Mouse (Mus musculus) embryonic facial prominence, embryonic 12.5 days (tissue): ENCODE data around the gene Cradd. TPM values are rescaled to one million over a fixed set of nuclear protein-coding genes. Genes with fewer than 3 reads are reported as not detected.

ENCODE experiments used
- ATAC-seq: fragments of 200-750 bp; cut with Nextera tagmentation; 2 replicates; pipeline ENCODE4 v1.8.0; 2017; ENCODE audit not compliant: insufficient number of reproducible peaks, insufficient read depth, low FRiP score, low TSS enrichment
- H3K27ac ChIP-seq: fragments of 300-500 bp; sonication (generic); 2 replicates; pipeline ENCODE4 v1.5.1; 2016; ENCODE audit warnings: mild to moderate bottlenecking
- H3K27me3 ChIP-seq: fragments of 300-500 bp; sonication (generic); 2 replicates; pipeline ENCODE4 v1.6.1; 2016; ENCODE audit warnings: mild to moderate bottlenecking, moderate library complexity
- H3K36me3 ChIP-seq: fragments of 300-500 bp; sonication (generic); 2 replicates; pipeline ENCODE4 v1.6.1; 2016; ENCODE audit warnings: mild to moderate bottlenecking
- H3K4me1 ChIP-seq: fragments of 300-500 bp; sonication (generic); 2 replicates; pipeline ENCODE4 v1.6.1; 2016
- H3K4me2 ChIP-seq: fragments of 300-500 bp; sonication (generic); replicated peaks from 2 replicates; pipeline ENCODE4 v1.6.1; 2016; ENCODE audit warnings: mild to moderate bottlenecking, moderate library complexity
- H3K4me3 ChIP-seq: fragments of 300-500 bp; sonication (generic); 2 replicates; pipeline ENCODE4 v1.5.1; 2016; ENCODE audit warnings: mild to moderate bottlenecking
- H3K9ac ChIP-seq: fragments of 300-500 bp; sonication (generic); 2 replicates; pipeline ENCODE4 v1.6.1; 2016; ENCODE audit warnings: mild to moderate bottlenecking, moderate library complexity
- H3K9me3 ChIP-seq: fragments of 300-500 bp; sonication (generic); 2 replicates; pipeline ENCODE4 v1.6.1; 2016; ENCODE audit warnings: mild to moderate bottlenecking, moderate library complexity
- WGBS: fragments of 180-500 bp; shearing (Covaris S2); methylation state at CpG from one replicate; pipeline ENCODE4 v1.1.7; 2016; 5-methylcytosine and 5-hydroxymethylcytosine counted together
- polyA plus RNA-seq: library from polyadenylated mRNA; unstranded; fragments of >200 nt; fragmentation: Nextera tagmentation; extraction: Ambion mirVana; gene quantifications from 2 replicates; pipeline ENCODE4 v1.2.1, GENCODE M21; 2016

Gene Cradd
- polyA plus RNA-seq, 1 experiment from 2014 or later: 14.1 TPM

DNA sequence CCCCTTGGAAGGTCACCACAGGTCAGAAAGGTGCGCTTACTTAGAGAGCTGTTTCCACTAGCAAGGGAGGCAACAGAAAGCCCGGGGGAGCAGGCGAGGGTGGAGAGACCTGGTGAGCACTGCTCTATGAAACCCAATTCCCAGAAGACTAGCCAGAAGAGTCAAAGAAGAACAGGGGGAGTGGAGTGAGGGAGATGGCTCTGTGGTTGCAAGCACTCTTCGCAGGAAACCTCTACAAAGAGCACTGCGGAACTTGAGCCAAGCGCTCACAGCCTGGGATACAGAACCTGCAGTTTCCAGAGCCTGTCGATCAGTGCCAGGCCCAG, 24.2 kb downstream of the Cradd start:
- Histone ChIP-seq H3K9ac (no peak overlapping the region), H3K4me2 (no peak overlapping the region), H3K4me3 (no peak overlapping the region), H3K27me3 (no peaks in the 10 kb centered on the region), H3K4me1 (peaks cover 22% of the 10 kb centered on the region), H3K9me3 (no peaks in the 10 kb centered on the region), H3K36me3 (no peaks in the 10 kb centered on the region), H3K27ac (no peak overlapping the region)
- WGBS: 71% methylated on average over 7 of the region's 7 CpGs
- no peak for ATAC-seq

- Histone ChIP-seq H3K9me3 (no peaks in the 10 kb centered on the region), H3K27me3 (no peaks in the 10 kb centered on the region), H3K4me3 (no peak overlapping the region), H3K4me2 (no peak overlapping the region), H3K4me1 (peaks cover 19% of the 10 kb centered on the region), H3K9ac (no peak overlapping the region), H3K27ac (no peak overlapping the region), H3K36me3 (no peaks in the 10 kb centered on the region)
- no peak for ATAC-seq
- WGBS: 79% methylated on average over 18 of the region's 18 CpGs
Observed at GRCm38 (mm10) chr10:95299010-95299807, 24.7 kb downstream of the Cradd start.

GRCm38 (mm10) chr10:95298504-95298903, 25.4 kb downstream of the Cradd start:
- no peak overlapping the region for H3K4me2 ChIP-seq
- no peak overlapping the region for H3K9ac ChIP-seq
- 83% methylated on average over 6 of the region's 6 CpGs for WGBS
- no peak overlapping the region for H3K4me3 ChIP-seq
- H3K27me3 ChIP-seq: no peaks in the 10 kb centered on the region
- ATAC-seq: no peak
- peaks cover 16% of the 10 kb centered on the region for H3K4me1 ChIP-seq
- H3K9me3 ChIP-seq: no peaks in the 10 kb centered on the region
- no peaks in the 10 kb centered on the region for H3K36me3 ChIP-seq
- no peak overlapping the region for H3K27ac ChIP-seq

DNA sequence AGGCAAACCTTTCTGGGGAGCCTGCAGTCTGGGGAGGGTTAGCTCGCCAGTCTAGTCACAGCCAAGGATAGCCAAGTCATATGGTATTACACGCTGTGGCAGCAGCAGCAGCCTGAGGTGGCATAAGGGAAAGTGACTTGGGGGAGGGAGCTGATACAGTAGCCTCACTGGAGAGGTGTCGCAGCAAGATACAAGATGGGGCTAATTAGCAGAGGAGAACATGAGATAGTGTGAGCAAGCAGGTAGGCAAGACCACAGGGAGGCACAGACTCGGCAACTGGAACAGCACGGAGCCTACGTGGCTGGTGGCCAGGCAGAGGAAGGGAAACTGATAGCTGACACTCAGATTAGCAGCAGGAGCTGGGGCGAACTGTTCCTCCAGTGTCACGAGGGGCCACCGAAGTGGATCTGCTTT, 26.2 kb downstream of the Cradd start:
- Histone ChIP-seq H3K27ac (no peak overlapping the region), H3K9me3 (no peaks in the 10 kb centered on the region), H3K4me1 (peaks cover 16% of the 10 kb centered on the region), H3K36me3 (no peaks in the 10 kb centered on the region), H3K4me2 (no peak overlapping the region), H3K27me3 (no peaks in the 10 kb centered on the region), H3K9ac (no peak overlapping the region), H3K4me3 (no peak overlapping the region)
- ATAC-seq: no peak
- 56% methylated on average over 9 of the region's 9 CpGs for WGBS

- Histone ChIP-seq H3K9me3 (no peaks in the 10 kb centered on the region), H3K9ac (no peak overlapping the region), H3K4me1 (peaks cover 16% of the 10 kb centered on the region), H3K4me3 (no peak overlapping the region), H3K36me3 (no peaks in the 10 kb centered on the region), H3K27me3 (no peaks in the 10 kb centered on the region), H3K4me2 (no peak overlapping the region), H3K27ac (no peak overlapping the region)
- no peak for ATAC-seq
- 67% methylated on average over 11 of the region's 11 CpGs for WGBS
Observed at GRCm38 (mm10) chr10:95297024-95297423, 26.9 kb downstream of the Cradd start.

- ATAC-seq: no peak
- H3K27me3 ChIP-seq: no peaks in the 10 kb centered on the region
- WGBS: 92% methylated on average over 8 of the region's 8 CpGs
Observed at GRCm38 (mm10) chr10:95293261-95293660, 30.7 kb downstream of the Cradd start.

GRCm38 (mm10) chr10:95292269-95292668, 31.7 kb downstream of the Cradd start:
- Histone ChIP-seq H3K4me2 (no peak overlapping the region), H3K4me1 (peaks cover 8% of the 10 kb centered on the region), H3K4me3 (no peak overlapping the region), H3K27ac (no peak overlapping the region), H3K27me3 (no peaks in the 10 kb centered on the region), H3K9me3 (no peaks in the 10 kb centered on the region), H3K36me3 (no peaks in the 10 kb centered on the region), H3K9ac (no peak overlapping the region)
- ATAC-seq: no peak
- WGBS: 91% methylated on average over 5 of the region's 5 CpGs

More at GRCm38 (mm10) chr10:95293261-95293660, 30.7 kb downstream of the Cradd start:
- Histone ChIP-seq H3K4me3 (no peak overlapping the region), H3K27ac (no peak overlapping the region), H3K9ac (no peak overlapping the region), H3K9me3 (no peaks in the 10 kb centered on the region), H3K36me3 (no peaks in the 10 kb centered on the region), H3K4me2 (no peak overlapping the region), H3K4me1 (peaks cover 16% of the 10 kb centered on the region)

DNA sequence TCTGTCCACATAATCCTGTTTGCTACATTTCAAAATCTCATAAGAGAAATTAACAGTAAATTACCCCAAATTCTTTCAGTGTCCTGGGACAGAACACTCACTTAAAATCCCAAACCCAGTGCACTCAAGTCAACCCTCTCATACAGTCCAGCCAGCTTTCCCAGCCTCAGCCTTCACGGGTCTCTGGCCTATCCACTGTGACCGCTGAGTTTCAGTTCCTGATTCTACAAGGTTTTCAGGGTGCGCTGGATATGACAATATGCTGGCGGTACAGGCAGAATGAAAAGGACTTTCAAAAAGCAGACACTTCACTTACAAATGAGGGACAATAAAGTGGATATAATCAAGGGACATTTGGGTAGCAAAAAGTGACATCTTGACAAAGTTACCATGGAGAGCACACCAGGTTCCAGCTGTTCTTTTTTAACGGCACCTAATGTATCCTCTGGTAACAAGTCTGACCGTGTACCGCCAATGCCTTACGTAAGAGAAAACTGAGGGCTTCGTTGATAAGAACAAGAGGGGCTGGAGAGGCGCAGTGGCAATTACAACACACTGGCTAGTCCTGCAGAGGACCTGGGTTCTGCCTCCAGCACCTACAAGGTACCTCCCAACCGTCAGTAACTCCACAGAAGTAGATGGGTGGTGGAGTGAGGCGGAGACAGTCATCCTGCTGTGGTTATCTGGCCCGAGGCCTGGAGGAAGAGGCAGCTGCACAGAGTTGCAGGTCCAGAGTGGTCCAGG, 32.6 kb downstream of the Cradd start:
- WGBS: 84% methylated on average over 13 of the region's 13 CpGs
- H3K27ac ChIP-seq: no peak overlapping the region
- no peak overlapping the region for H3K4me3 ChIP-seq

GRCm38 (mm10) chr10:95289819-95290218, 34.1 kb downstream of the Cradd start:
- no peaks in the 10 kb centered on the region for H3K4me1 ChIP-seq
- no peak overlapping the region for H3K4me3 ChIP-seq
- H3K27me3 ChIP-seq: no peaks in the 10 kb centered on the region
- no peak overlapping the region for H3K4me2 ChIP-seq
- no peaks in the 10 kb centered on the region for H3K36me3 ChIP-seq
- H3K9ac ChIP-seq: no peak overlapping the region
- no peaks in the 10 kb centered on the region for H3K9me3 ChIP-seq
- WGBS: 83% methylated on average over 8 of the region's 8 CpGs
- ATAC-seq: no peak
- no peak overlapping the region for H3K27ac ChIP-seq

More for the DNA sequence above, 32.6 kb downstream of the Cradd start:
- no peaks in the 10 kb centered on the region for H3K4me1 ChIP-seq
- H3K27me3 ChIP-seq: no peaks in the 10 kb centered on the region
- no peak for ATAC-seq
- H3K9ac ChIP-seq: no peak overlapping the region
- H3K9me3 ChIP-seq: no peaks in the 10 kb centered on the region
- H3K36me3 ChIP-seq: no peaks in the 10 kb centered on the region
- H3K4me2 ChIP-seq: no peak overlapping the region

- no peaks in the 10 kb centered on the region for H3K4me1 ChIP-seq
- H3K9ac ChIP-seq: no peak overlapping the region
- no peak overlapping the region for H3K27ac ChIP-seq
- no peaks in the 10 kb centered on the region for H3K9me3 ChIP-seq
- 76% methylated on average over 4 of the region's 4 CpGs for WGBS
- H3K4me2 ChIP-seq: no peak overlapping the region
- no peaks in the 10 kb centered on the region for H3K27me3 ChIP-seq
- H3K4me3 ChIP-seq: no peak overlapping the region
- no peaks in the 10 kb centered on the region for H3K36me3 ChIP-seq
- no peak for ATAC-seq
Observed at GRCm38 (mm10) chr10:95288206-95288605, 35.7 kb downstream of the Cradd start.

DNA sequence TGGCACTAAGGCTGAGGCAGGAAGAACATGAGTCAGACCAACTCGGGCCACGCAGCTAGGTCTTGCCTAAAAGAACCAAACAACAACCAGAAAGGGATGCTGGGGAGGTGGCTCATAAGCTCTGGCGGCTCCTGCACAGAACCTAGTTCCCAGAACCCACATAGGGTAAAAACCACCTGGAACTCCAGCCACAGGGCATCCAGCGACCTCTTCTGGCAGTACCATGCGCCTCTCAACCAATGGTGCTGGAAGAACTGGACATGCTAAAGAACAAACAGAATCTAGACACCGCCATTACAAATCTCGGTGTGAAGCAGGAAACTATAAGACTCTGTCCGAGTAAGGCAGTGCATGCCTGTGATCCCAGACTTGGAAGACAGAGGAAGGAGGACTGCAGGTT, 36.6 kb downstream of the Cradd start:
- H3K9me3 ChIP-seq: no peaks in the 10 kb centered on the region
- WGBS: 84% methylated on average over 8 of the region's 8 CpGs
- no peak overlapping the region for H3K4me2 ChIP-seq
- ATAC-seq: no peak
- no peak overlapping the region for H3K4me3 ChIP-seq
- no peaks in the 10 kb centered on the region for H3K4me1 ChIP-seq
- H3K36me3 ChIP-seq: no peaks in the 10 kb centered on the region
- no peak overlapping the region for H3K27ac ChIP-seq
- no peak overlapping the region for H3K9ac ChIP-seq
- H3K27me3 ChIP-seq: no peaks in the 10 kb centered on the region

GRCm38 (mm10) chr10:95283434-95283833, 40.5 kb downstream of the Cradd start:
- 91% methylated on average over 12 of the region's 12 CpGs for WGBS
- no peak overlapping the region for H3K4me2 ChIP-seq
- no peaks in the 10 kb centered on the region for H3K36me3 ChIP-seq
- H3K9me3 ChIP-seq: no peaks in the 10 kb centered on the region
- no peak overlapping the region for H3K27ac ChIP-seq
- no peak overlapping the region for H3K4me3 ChIP-seq
- ATAC-seq: no peak
- H3K9ac ChIP-seq: no peak overlapping the region
- no peaks in the 10 kb centered on the region for H3K4me1 ChIP-seq
- H3K27me3 ChIP-seq: no peaks in the 10 kb centered on the region
